ENCODE assay signal across 11 mouse cellular contexts in the genomic region with DNA sequence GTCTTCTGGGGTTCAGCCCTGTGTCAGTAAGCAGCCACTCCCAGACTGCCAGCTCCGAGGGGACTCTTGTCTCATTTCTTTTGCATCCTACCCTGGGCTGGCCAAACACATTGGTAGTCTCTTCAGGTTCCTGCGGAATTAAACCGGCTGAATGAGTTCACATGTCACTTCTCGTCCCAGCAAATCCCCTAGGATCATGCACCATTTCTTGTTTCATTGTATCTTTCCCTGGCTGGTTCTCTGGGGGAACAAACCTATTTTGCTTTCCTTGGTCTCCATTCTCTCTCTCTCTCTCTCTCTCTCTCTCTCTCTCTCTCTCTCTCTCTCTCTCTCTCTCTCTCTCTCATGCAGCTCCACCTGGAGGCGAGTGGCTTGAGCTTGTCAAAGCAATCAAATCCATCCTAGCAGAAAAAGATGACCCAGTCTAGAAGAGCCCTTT.
DNase-seq lines count a peak whose midpoint lies in the region; ATAC-seq and TF ChIP-seq lines count a peak whose summit lies in the region.
"Had no signal": no experiment of that assay in that cellular context is flagged by ENCODE, and none has a peak within 500 bp of the region (broad histone marks: within the 10 kb centered on the region; RNA-seq: fewer than 3 reads in every experiment).

No protein-coding gene starts in this region.

- H3K4me2 ChIP-seq in forebrain, postnatal 0 days (ENCODE audit: low read depth): no peak overlapping the region
- H3K4me2 ChIP-seq in forebrain, embryonic 12.5 days: no peak overlapping the region
- no peak overlapping the region for H3K4me2 ChIP-seq in lung, postnatal 0 days (replicated peaks; ENCODE audit: low read depth, low read length)
- H3K4me2 ChIP-seq: limb, embryonic 15.5 days; stomach, embryonic 15.5 days had no signal

- 34% methylated on average over 5 of the region's 5 CpGs for WGBS in forebrain, postnatal 0 days
- 37% methylated on average over 5 of the region's 5 CpGs for WGBS in forebrain, embryonic 12.5 days
- 48% methylated on average over 5 of the region's 5 CpGs for WGBS in lung, postnatal 0 days

- DNase-seq in forebrain, postnatal 0 days: no peak
- DNase-seq in lung, postnatal 0 days (ENCODE audit: low spot score): no peak
- no peak for DNase-seq in lung, postnatal 14 days
- peak; percentile 57 for DNase-seq in cerebellum, adult 9-11 months
- DNase-seq in retina, embryonic 14.5 days (ENCODE audit: low spot score): peak; percentile 18
- DNase-seq in right cerebral cortex, postnatal 10 days (ENCODE audit: low spot score in 2 of 2): no peak
- DNase-seq in gastrocnemius, postnatal 4 days (ENCODE audit: low spot score in 2 of 2): no peak

- TF ChIP-seq CTCF in forebrain, postnatal 0 days (IDR thresholded peaks at IDR 0.05; ENCODE audit: low read depth): peak; percentile 25; the same call in 1 of the 2 replicates
- TF ChIP-seq CTCF in lung, postnatal 0 days (IDR thresholded peaks at IDR 0.05): peak; percentile 26

- no peaks in the 10 kb centered on the region for H3K4me1 ChIP-seq in forebrain, postnatal 0 days (ENCODE audit: insufficient read depth)
- peaks cover 3% of the 10 kb centered on the region for H3K4me1 ChIP-seq in forebrain, embryonic 12.5 days
- no peaks in the 10 kb centered on the region for H3K4me1 ChIP-seq in lung, postnatal 0 days (ENCODE audit: insufficient read depth, low read depth, low read length)
- H3K4me1 ChIP-seq: limb, embryonic 15.5 days; stomach, embryonic 15.5 days had no signal

- no peak overlapping the region for H3K9ac ChIP-seq in forebrain, postnatal 0 days
- H3K9ac ChIP-seq in forebrain, embryonic 12.5 days: no peak overlapping the region
- no peak overlapping the region for H3K9ac ChIP-seq in lung, postnatal 0 days (replicated peaks; ENCODE audit: low read depth)
- H3K9ac ChIP-seq: limb, embryonic 15.5 days; stomach, embryonic 15.5 days had no signal

- TF ChIP-seq EP300 in lung, postnatal 0 days (IDR thresholded peaks at IDR 0.05): no peak

- no peaks in the 10 kb centered on the region for H3K27me3 ChIP-seq in forebrain, postnatal 0 days (ENCODE audit: insufficient read depth, low read length)
- no peaks in the 10 kb centered on the region for H3K27me3 ChIP-seq in forebrain, embryonic 12.5 days
- H3K27me3 ChIP-seq in lung, postnatal 0 days (replicated peaks; ENCODE audit: insufficient read depth, low read length): no peaks in the 10 kb centered on the region
- H3K27me3 ChIP-seq: limb, embryonic 15.5 days; stomach, embryonic 15.5 days had no signal

- no peak overlapping the region for H3K4me3 ChIP-seq in forebrain, postnatal 0 days (ENCODE audit: low read depth, low read length)
- no peak overlapping the region for H3K4me3 ChIP-seq in forebrain, embryonic 12.5 days (replicated peaks)
- no peak overlapping the region for H3K4me3 ChIP-seq in lung, postnatal 0 days (ENCODE audit: low read depth, low read length)
- H3K4me3 ChIP-seq: limb, embryonic 15.5 days; stomach, embryonic 15.5 days had no signal

- no peaks in the 10 kb centered on the region for H3K9me3 ChIP-seq in forebrain, postnatal 0 days (ENCODE audit: low read length)
- no peaks in the 10 kb centered on the region for H3K9me3 ChIP-seq in forebrain, embryonic 12.5 days
- H3K9me3 ChIP-seq in lung, postnatal 0 days (ENCODE audit: low read length): no peaks in the 10 kb centered on the region
- H3K9me3 ChIP-seq: limb, embryonic 15.5 days; stomach, embryonic 15.5 days had no signal

- H3K27ac ChIP-seq in forebrain, postnatal 0 days (ENCODE audit: low read depth, low read length): no peak overlapping the region
- no peak overlapping the region for H3K27ac ChIP-seq in forebrain, embryonic 12.5 days
- no peak overlapping the region for H3K27ac ChIP-seq in lung, postnatal 0 days (ENCODE audit: low read length)
- H3K27ac ChIP-seq: limb, embryonic 15.5 days; stomach, embryonic 15.5 days had no signal

- no peaks in the 10 kb centered on the region for H3K36me3 ChIP-seq in forebrain, postnatal 0 days (ENCODE audit: insufficient read depth)
- H3K36me3 ChIP-seq in forebrain, embryonic 12.5 days (replicated peaks): no peaks in the 10 kb centered on the region
- H3K36me3 ChIP-seq in lung, postnatal 0 days (ENCODE audit: insufficient read depth, low read length): no peaks in the 10 kb centered on the region
- H3K36me3 ChIP-seq: limb, embryonic 15.5 days; stomach, embryonic 15.5 days had no signal

- ATAC-seq in forebrain, postnatal 0 days: no peak
- no peak; the same call in 1 of the 2 replicates for ATAC-seq in forebrain, embryonic 12.5 days (ENCODE audit: low FRiP score)
- ATAC-seq in lung, postnatal 0 days: no peak
- ATAC-seq: CD4-positive, CD25-positive, alpha-beta regulatory T cell, adult 4 months had no signal

Comparison
In these comparisons a context has a peak if more than half of its experiments do, and no peak if none do; other contexts are left out.
1. DNase-seq: peak in cerebellum, adult 9-11 months (single experiment) and retina, embryonic 14.5 days (single experiment); none in forebrain, postnatal 0 days (single experiment), lung, postnatal 0 days (single experiment), lung, postnatal 14 days (single experiment), right cerebral cortex, postnatal 10 days (0 of 2) and gastrocnemius, postnatal 4 days (0 of 2).